Mouse (Mus musculus) stomach, embryonic 14.5 days (tissue): ENCODE results near the gene Nat9. TPM values are rescaled to one million over a fixed set of nuclear protein-coding genes. Genes with fewer than 3 reads are reported as not detected.

Experiments used
- ATAC-seq: fragments of 200-750 bp; cut with Nextera tagmentation; 2 replicates; pipeline ENCODE4 v1.8.0; 2017; ENCODE audit warnings: low read depth, moderate TSS enrichment; ENCODE audit not compliant: insufficient number of reproducible peaks, insufficient read depth, low FRiP score
- H3K27ac ChIP-seq: fragments of 300-500 bp; sonication (generic); 2 replicates; pipeline ENCODE4 v1.5.1; 2014; ENCODE audit warnings: mild to moderate bottlenecking, low read length, moderate library complexity, mixed read lengths
- H3K27me3 ChIP-seq: fragments of 300-500 bp; sonication (generic); 2 replicates; pipeline ENCODE4 v1.6.1; 2014; ENCODE audit warnings: low read length, control low read depth, mixed read lengths; ENCODE audit not compliant: control insufficient read depth, insufficient read depth
- H3K36me3 ChIP-seq: fragments of 300-500 bp; sonication (generic); 2 replicates; pipeline ENCODE4 v1.6.1; 2014; ENCODE audit warnings: mild to moderate bottlenecking, control low read depth, low read length, moderate library complexity, mixed read lengths; ENCODE audit not compliant: control insufficient read depth, insufficient read depth
- H3K4me1 ChIP-seq: fragments of 300-500 bp; sonication (generic); 2 replicates; pipeline ENCODE4 v1.6.1; 2014; ENCODE audit warnings: low read length, control low read depth, mixed read lengths; ENCODE audit not compliant: control insufficient read depth, insufficient read depth
- H3K4me2 ChIP-seq: fragments of 300-500 bp; sonication (generic); replicated peaks from 2 replicates; pipeline ENCODE4 v1.6.1; 2014; ENCODE audit warnings: low read depth, low read length, control low read depth
- H3K4me3 ChIP-seq: fragments of 300-500 bp; sonication (generic); 2 replicates; pipeline ENCODE4 v1.5.1; 2014; ENCODE audit warnings: low read depth, low read length, control low read depth
- H3K9ac ChIP-seq: fragments of 300-500 bp; sonication (generic); replicated peaks from 2 replicates; pipeline ENCODE4 v1.6.1; 2014; ENCODE audit warnings: low read depth, mild to moderate bottlenecking, control low read depth, low read length, moderate library complexity, mixed read lengths
- H3K9me3 ChIP-seq: fragments of 300-500 bp; sonication (generic); 2 replicates; pipeline ENCODE4 v1.6.1; 2016; ENCODE audit warnings: low read depth, low read length, control low read depth; ENCODE audit not compliant: control insufficient read depth
- WGBS: fragments of 180-500 bp; shearing (Covaris S2); extraction: QIAGEN DNeasy Blood & Tissue Kit; methylation state at CpG from one replicate; pipeline ENCODE4 v1.1.7; 2014; 5-methylcytosine and 5-hydroxymethylcytosine counted together
- polyA plus RNA-seq: library from polyadenylated mRNA; unstranded; fragments of >200 nt; fragmentation: Nextera tagmentation; extraction: Ambion mirVana; gene quantifications from 2 replicates; pipeline ENCODE4 v1.2.1, GENCODE M21; 2014

The Nat9 gene
- polyA plus RNA-seq, 1 experiment from 2014 or later, result 20.1 TPM

DNA sequence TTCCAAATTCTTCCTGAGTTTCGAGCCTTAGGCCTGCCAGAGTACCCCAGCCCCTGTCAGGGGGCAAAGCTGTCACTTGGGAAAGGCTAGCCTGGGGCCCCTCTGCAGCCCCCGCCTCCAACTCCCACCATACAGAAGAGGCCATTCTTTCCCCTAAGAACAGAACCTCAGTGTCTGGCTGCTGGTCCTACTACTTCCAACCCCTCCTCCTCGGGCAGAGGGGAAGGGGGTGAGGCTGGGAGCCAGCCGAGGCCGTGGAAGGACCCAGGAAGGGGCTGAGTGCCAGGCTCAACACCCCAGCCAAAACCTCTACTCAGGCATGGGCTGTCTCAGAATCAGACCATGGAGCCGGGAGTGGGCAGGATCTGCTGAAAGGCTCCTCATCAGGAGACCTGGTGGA lies 8.5 kb downstream of the Nat9 start:
- WGBS, result 69% methylated on average over 6 of the region's 6 CpGs
- Histone ChIP-seq H3K9me3 (no peaks in the 10 kb centered on the region), H3K27me3 (no peaks in the 10 kb centered on the region), H3K4me1 (peaks cover 43% of the 10 kb centered on the region), H3K4me2 (no peak overlapping the region), H3K9ac (no peak overlapping the region), H3K27ac (peak overlapping the region; percentile 33; the same call in 1 of the 2 replicates), H3K36me3 (no peaks in the 10 kb centered on the region; the same call in 1 of the 2 replicates), H3K4me3 (no peak overlapping the region)
- no peak for ATAC-seq

DNA sequence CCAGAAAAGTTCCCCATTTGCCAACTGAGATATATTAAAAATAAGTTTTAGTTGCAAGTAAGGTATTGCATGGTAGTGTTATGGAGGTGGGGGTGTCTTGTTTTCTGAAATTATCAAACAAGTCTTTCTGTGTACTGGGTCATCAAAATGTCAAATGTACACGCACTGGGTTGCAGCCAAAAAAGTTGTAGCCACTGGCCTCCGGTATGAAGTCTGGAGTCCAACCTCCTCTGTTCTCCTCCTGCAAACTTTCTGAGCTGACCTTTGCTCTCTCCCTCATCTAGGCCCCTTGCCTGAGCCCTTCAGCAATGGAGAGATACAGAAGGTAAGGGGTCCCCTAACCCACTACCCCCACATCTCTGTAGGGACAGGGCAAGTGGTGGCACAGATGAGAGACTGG lies 8.9 kb downstream of the Nat9 start:
- H3K27me3 ChIP-seq, result no peaks in the 10 kb centered on the region
- no peak overlapping the region for H3K9ac ChIP-seq
- WGBS, result 47% methylated on average over 2 of the region's 2 CpGs
- peak overlapping the region; percentile 33; the same call in 1 of the 2 replicates for H3K27ac ChIP-seq
- H3K4me3 ChIP-seq, result no peak overlapping the region
- H3K4me1 ChIP-seq, result peaks cover 47% of the 10 kb centered on the region
- ATAC-seq, result no peak
- H3K36me3 ChIP-seq, result no peaks in the 10 kb centered on the region; the same call in 1 of the 2 replicates
- H3K4me2 ChIP-seq, result no peak overlapping the region
- no peaks in the 10 kb centered on the region for H3K9me3 ChIP-seq

DNA sequence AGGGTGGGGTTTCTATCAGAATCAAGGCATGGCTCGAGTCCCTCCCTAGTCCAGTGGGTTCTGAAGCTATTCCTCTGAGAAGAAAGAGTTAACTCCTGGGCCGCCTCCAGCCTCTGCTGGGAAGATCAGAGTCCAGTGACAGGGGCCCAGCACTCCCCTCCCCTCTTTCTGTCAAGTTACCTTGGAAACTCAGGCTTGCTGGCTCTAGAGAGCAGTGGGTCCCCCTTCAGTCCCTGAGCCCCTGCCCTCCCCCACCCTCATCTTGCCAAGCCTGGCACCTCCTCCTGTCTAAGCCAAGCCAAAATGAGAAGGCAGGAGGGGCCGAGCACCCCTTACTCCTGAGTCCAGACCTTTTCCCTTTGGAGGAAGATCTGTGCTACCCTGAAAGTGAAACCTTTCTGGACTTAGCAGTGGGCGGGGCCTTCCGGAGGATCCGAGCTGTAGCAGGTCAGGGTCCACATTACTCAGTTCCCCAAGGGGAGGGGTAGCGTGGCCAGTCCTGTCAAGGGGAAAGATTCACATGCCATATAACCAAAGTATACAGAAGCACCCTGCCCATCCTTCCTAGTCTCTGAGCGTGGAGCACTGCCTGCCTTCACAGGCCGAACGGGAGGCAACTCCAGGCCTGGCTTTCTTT lies 10.0 kb downstream of the Nat9 start:
- H3K9me3 ChIP-seq, result no peaks in the 10 kb centered on the region
- no peak overlapping the region for H3K4me3 ChIP-seq
- peak; percentile 34 for ATAC-seq
- H3K27me3 ChIP-seq, result no peaks in the 10 kb centered on the region
- peak overlapping the region; percentile 66; the same call in 1 of the 2 replicates for H3K27ac ChIP-seq
- H3K4me2 ChIP-seq, result peak overlapping the region; percentile 32
- H3K9ac ChIP-seq, result no peak overlapping the region
- peaks cover 58% of the 10 kb centered on the region for H3K4me1 ChIP-seq
- no peaks in the 10 kb centered on the region; the same call in 1 of the 2 replicates for H3K36me3 ChIP-seq
- WGBS, result 16% methylated on average over 10 of the region's 10 CpGs

DNA sequence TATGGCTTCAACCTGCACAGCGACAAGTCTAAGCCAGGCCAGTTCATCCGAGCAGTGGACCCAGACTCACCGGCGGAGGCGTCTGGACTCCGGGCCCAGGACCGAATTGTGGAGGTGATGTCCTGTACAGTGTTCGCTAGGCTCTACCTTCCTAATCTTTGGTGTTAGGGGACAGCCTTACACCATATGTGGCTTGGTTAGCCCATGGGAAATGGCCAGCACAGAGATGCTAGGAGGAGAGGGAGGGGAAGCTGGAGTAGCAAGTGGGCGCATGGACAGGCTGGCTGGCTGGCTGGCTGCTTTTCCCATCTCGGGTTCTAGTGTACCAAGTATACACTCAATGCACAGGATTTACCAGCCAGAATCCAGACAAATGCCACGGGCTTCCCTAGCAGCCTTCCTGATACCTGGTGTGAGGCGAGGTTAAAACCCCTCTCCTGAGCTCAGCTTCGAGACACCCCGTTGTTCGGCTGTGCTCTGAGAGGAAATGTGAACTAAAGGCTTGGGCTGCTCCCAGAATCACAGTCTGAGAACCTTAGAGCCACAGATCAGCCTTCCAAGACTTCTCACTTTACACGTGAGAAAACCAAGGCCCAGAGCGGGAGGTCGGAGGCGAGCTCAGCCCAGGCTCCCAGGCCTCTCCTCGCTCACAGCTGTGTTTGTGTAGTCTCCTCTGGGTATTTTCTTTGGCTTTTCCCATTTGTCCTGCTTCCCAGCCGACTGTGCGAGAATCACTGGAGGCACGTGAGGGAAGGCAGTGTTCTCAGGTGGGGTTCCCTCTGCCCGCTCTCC lies 11.1 kb downstream of the Nat9 start:
- Histone ChIP-seq H3K9ac (0 out of 2 replicates have a peak overlapping the region, but pooled peaks have one; percentile 6), H3K4me1 (peaks cover 68% of the 10 kb centered on the region)
- 55% methylated on average over 24 of the region's 24 CpGs for WGBS

DNA sequence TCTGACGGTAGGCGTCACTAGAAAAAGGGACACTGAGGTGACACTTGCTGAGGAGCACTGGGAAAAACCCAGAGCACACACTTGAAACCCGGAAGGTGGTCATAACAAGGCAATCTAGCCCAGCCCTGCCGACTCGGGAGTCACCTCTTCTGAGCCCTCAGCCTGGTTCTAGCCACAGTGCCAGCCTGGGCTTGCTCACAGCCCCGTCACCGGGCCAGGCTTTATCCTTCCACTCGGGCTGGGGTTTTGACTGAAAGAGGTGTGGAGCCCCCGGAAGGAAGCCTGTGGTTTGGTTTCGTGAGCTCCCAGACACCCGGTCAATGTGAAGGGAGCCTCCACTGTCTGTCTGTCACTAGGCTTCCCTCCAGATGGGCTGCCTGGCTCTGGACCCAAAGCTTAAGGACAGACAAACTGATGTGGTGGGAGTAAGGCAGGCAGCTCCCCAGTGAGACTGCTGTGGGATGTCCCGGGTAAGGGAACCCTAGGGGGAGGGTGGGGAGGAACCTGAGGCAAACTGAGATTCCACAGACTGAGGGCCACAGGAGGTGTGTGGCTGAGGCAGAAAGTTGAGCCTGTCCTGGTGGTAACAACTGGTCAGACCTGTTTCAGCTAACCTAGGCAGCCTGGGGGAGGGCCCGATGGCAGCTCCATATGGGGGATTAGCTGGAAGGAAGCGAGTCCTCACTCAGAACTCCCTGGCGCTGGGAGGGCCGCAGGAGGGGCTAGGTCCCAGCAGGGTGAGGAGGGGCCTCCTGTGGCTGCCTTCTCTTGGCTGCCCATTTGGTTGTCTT lies 13.9 kb downstream of the Nat9 start:
- Histone ChIP-seq H3K9ac (no peak overlapping the region), H3K27me3 (no peaks in the 10 kb centered on the region), H3K9me3 (no peaks in the 10 kb centered on the region), H3K36me3 (no peaks in the 10 kb centered on the region), H3K4me2 (peak overlapping the region; percentile 34), H3K4me1 (peaks cover 68% of the 10 kb centered on the region), H3K4me3 (no peak overlapping the region), H3K27ac (peak overlapping the region; percentile 83)
- WGBS, result 19% methylated on average over 16 of the region's 16 CpGs
- ATAC-seq, result peak; percentile 77

More for the DNA sequence above, 11.1 kb downstream of the Nat9 start:
- H3K27me3 ChIP-seq, result no peaks in the 10 kb centered on the region
- no peak overlapping the region for H3K4me3 ChIP-seq
- H3K9me3 ChIP-seq, result no peaks in the 10 kb centered on the region
- peak overlapping the region; percentile 52; the same call in 1 of the 2 replicates for H3K27ac ChIP-seq
- no peaks in the 10 kb centered on the region; the same call in 1 of the 2 replicates for H3K36me3 ChIP-seq
- peak overlapping the region; percentile 32; the same call in 1 of the 2 replicates for H3K4me2 ChIP-seq
- no peak for ATAC-seq

DNA sequence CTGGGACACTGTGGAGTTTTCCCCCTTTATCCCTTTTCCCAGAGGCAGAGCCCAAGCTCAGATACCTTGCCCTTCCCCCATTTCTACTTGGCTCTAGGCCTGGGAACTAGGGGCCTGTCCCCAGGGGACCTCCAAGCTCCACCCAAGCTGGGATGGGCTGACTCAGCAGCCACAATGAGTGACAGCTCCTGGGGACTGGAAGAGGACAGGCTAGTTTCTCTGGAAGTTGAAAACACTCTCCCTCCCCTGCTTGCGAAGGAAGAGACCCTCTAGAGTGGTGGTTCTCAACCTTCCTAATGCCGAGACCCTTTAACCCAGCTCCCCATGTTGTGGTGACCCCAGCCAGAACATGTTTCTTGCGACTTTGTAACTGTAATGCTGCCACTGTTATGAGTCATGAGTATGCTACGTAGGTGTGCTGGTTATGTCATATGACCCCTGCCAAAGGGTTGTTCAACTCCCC lies 14.8 kb downstream of the Nat9 start:
- Histone ChIP-seq H3K9me3 (no peaks in the 10 kb centered on the region), H3K4me1 (peaks cover 60% of the 10 kb centered on the region), H3K4me3 (no peak overlapping the region), H3K9ac (no peak overlapping the region), H3K27ac (peak overlapping the region; percentile 55; the same call in 1 of the 2 replicates), H3K36me3 (no peaks in the 10 kb centered on the region), H3K4me2 (peak overlapping the region; percentile 34; the same call in 1 of the 2 replicates), H3K27me3 (no peaks in the 10 kb centered on the region)
- peak; percentile 76 for ATAC-seq
- WGBS, result 43% methylated on average over 4 of the region's 4 CpGs

DNA sequence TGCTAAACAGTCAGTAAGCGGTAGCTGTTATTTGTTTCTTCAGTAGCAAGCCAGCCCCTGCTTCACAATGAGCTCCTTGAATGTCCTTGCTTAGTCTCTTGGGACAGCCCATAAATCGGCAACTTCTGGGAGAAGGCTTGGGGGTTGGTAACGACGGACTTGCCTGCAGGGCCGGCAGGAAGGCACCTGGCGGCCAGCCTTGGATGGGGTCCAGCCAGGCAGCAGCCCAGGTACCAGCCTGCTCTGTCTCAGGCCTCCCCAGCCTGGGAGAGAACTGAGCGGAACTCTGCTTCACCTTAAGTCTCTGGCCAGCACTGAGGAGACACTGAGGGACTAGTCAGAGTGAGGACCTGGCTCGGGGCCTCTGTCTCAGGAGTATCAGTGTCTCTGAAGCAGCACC lies 16.5 kb downstream of the Nat9 start:
- ATAC-seq, result no peak
- H3K4me1 ChIP-seq, result peaks cover 43% of the 10 kb centered on the region

DNA sequence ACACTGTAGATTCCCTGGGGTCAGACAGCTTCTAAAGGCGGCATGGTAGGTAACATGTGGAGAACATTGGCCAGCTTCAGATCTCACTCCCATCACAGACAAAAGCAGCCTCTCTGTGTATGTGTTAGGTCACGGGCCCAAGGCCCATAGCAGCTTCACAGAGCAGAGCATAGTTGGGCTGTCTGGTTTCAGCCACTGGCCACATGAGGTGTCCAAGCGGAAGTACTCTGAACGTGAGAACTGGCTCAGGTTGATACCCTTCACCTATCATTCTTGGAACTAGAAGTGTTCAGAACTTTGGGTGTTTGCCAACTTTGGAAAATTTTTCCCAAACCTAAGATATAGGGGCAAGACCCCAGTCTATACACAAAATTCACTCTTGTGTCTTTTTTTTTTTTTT lies 18.2 kb downstream of the Nat9 start:
- H3K4me3 ChIP-seq, result no peak overlapping the region
- H3K4me2 ChIP-seq, result no peak overlapping the region
- no peaks in the 10 kb centered on the region for H3K27me3 ChIP-seq
- ATAC-seq, result no peak
- 83% methylated on average over 4 of the region's 4 CpGs for WGBS
- no peak overlapping the region for H3K9ac ChIP-seq
- H3K27ac ChIP-seq, result no peak overlapping the region
- no peaks in the 10 kb centered on the region for H3K9me3 ChIP-seq
- peaks cover 36% of the 10 kb centered on the region for H3K4me1 ChIP-seq
- no peaks in the 10 kb centered on the region for H3K36me3 ChIP-seq

More for the DNA sequence above, 16.5 kb downstream of the Nat9 start:
- H3K36me3 ChIP-seq, result no peaks in the 10 kb centered on the region
- no peaks in the 10 kb centered on the region for H3K9me3 ChIP-seq
- H3K9ac ChIP-seq, result no peak overlapping the region
- H3K27me3 ChIP-seq, result no peaks in the 10 kb centered on the region
- H3K4me2 ChIP-seq, result no peak overlapping the region
- H3K4me3 ChIP-seq, result no peak overlapping the region
- 37% methylated on average over 8 of the region's 8 CpGs for WGBS
- no peak overlapping the region for H3K27ac ChIP-seq
